Mouse (Mus musculus): ENCODE measurements at regions not wholly inside any gene's neighbourhood (a gene's known extent, or its start where the extent isn't known, plus 50 kb on each side); places are given as distances from the start of the nearest gene placed in this dataset.

DNA sequence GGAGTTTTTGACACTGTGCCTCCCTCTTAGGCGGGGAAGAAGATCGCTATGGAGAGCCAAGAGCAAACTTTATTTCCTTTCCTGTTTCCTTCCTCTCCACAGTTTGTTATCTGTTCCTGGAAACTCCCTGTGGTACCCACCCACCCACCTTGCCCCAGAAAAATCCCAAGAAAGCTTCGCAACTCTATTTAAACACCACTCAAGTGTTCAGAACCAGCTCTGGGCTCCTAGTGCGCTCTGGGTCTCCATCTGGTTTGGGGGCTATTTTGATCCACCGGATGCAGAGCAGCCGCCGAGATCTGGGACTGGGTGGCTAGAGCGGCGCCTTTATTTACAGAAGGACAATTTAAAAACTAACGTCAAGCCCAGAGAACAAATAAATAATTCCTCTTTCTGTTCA, 158.6 kb downstream of the Trim29 start:
- no peak overlapping the region for H3K9ac ChIP-seq
- no peak for ATAC-seq (replicated peaks; ENCODE audit: insufficient number of reproducible peaks, insufficient read depth, low FRiP score, low read depth)
- 69% methylated on average over 10 of the region's 10 CpGs for WGBS

DNA sequence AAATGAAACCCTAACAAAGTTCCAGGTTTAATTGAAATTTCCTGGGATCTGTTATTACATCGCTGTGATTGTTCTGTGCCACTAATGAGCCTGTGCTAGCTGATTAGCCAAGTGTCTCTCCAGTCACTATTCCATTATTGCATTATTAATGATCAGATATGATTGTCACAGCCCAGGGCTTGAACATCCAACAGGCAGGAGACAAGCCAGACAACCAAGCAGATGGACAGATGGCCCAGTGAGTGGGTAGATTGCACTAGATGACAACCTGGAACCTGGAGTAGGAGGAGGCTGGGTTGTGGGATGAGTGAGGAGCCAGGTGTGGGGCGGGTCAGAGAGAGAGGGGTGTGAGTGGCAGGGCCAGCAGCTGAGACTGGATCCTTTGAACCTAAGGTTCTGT, 161.6 kb downstream of the Trim29 start:
- H3K4me3 ChIP-seq, result no peak overlapping the region

More for the DNA sequence above, 158.6 kb downstream of the Trim29 start:
- Histone ChIP-seq H3K27me3 (peaks cover 6% of the 10 kb centered on the region), H3K4me2 (no peak overlapping the region), H3K36me3 (no peaks in the 10 kb centered on the region), H3K9me3 (replicated peaks) (no peaks in the 10 kb centered on the region), H3K4me3 (no peak overlapping the region), H3K27ac (no peak overlapping the region), H3K4me1 (replicated peaks) (no peaks in the 10 kb centered on the region)

DNA sequence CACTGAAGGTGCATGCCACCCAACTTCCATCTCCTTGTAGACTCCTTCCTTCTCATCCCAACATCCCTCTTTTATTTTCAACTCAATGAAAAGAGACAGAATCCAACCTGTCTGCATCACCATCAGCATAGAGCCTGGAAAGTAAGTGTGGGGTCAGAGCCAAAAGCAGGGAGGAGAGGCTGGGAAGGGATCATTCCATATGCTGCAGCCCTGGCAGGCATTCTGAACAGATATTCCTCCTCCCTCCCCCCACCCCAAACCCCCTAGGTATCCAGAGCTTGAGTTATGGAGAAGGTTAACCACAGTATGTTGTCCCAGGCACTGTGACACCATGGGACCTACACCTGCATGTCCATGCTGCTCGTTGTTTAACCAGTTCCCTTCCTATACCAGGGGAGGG, 162.5 kb downstream of the Trim29 start:
- WGBS, result 48% methylated on average over 1 of the region's 1 CpGs
- Histone ChIP-seq H3K9ac (no peak overlapping the region), H3K27me3 (0 out of 2 replicates have a peak, but pooled peaks cover 3% of the 10 kb centered on the region), H3K9me3 (replicated peaks) (no peaks in the 10 kb centered on the region), H3K4me3 (no peak overlapping the region), H3K4me1 (replicated peaks) (no peaks in the 10 kb centered on the region), H3K4me2 (no peak overlapping the region), H3K36me3 (no peaks in the 10 kb centered on the region), H3K27ac (no peak overlapping the region)
- no peak for ATAC-seq (replicated peaks; ENCODE audit: insufficient number of reproducible peaks, insufficient read depth, low FRiP score, low read depth)

More for the DNA sequence above, 161.6 kb downstream of the Trim29 start:
- Histone ChIP-seq H3K9me3 (replicated peaks) (no peaks in the 10 kb centered on the region), H3K4me1 (replicated peaks) (no peaks in the 10 kb centered on the region), H3K27me3 (0 out of 2 replicates have a peak, but pooled peaks cover 3% of the 10 kb centered on the region), H3K27ac (no peak overlapping the region), H3K4me2 (no peak overlapping the region), H3K36me3 (no peaks in the 10 kb centered on the region), H3K9ac (no peak overlapping the region)
- WGBS, result 75% methylated on average over 2 of the region's 2 CpGs
- ATAC-seq (replicated peaks; ENCODE audit: insufficient number of reproducible peaks, insufficient read depth, low FRiP score, low read depth), result no peak

DNA sequence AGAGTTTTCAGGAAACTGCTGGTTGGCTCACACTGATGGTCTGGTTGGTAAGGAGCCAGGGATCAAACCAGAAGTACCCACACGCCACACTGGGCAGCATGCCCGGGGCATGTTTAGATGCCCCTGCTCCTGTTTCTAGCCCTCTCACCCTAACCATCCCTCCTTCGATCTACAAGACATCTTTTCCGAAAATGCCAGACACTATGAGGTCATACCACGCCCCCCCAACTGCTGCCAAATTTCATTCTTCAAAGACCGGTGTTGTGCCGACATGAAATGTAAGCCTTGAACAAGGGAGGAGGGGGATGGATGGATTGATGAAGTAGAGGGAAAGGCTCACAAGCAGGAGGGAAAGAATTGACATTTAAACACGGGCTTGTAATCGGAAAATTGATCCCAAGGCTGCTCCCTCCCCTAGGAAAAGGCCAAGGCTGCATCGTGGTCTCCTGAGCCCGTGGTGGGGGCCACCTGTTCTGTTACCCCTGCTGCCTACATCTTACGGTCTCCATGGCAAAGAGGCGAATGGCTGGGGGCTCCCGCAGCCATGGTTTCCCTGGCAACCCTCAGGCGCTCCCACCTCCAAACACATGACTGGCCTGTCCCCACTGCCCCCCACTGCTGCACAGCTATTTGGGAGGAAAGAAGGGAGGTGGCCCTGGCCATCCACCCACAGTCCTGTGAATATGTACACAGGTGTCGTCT, 163.1 kb downstream of the Trim29 start:
- Histone ChIP-seq H3K36me3 (no peaks in the 10 kb centered on the region), H3K9me3 (replicated peaks) (no peaks in the 10 kb centered on the region), H3K27ac (no peak overlapping the region), H3K4me1 (replicated peaks) (no peaks in the 10 kb centered on the region), H3K4me3 (no peak overlapping the region), H3K4me2 (no peak overlapping the region), H3K27me3 (0 out of 2 replicates have a peak, but pooled peaks cover 3% of the 10 kb centered on the region), H3K9ac (no peak overlapping the region)
- ATAC-seq (replicated peaks; ENCODE audit: insufficient number of reproducible peaks, insufficient read depth, low FRiP score, low read depth), result no peak
- WGBS, result 54% methylated on average over 16 of the region's 16 CpGs

DNA sequence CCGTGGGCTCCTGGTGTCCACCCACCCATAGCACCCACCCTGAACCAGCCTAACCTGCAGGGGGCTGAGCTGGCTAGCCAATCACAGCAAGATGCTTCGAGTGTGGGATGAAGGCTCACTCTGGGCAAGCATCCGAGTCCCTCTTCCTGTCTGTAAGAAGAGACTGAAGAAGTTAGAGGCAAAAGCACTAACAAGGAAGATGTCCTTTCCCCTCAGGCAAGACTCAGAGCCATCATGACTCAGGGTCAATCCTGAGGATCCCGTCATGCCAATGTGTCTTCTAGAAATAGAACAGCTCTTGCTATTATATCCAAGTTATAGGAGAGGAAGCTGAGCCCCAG, 163.6 kb downstream of the Trim29 start:
- ATAC-seq (replicated peaks; ENCODE audit: insufficient number of reproducible peaks, insufficient read depth, low FRiP score, low read depth), result no peak
- H3K27ac ChIP-seq, result no peak overlapping the region
- H3K27me3 ChIP-seq, result 0 out of 2 replicates have a peak, but pooled peaks cover 3% of the 10 kb centered on the region
- H3K9ac ChIP-seq, result no peak overlapping the region
- H3K9me3 ChIP-seq (replicated peaks), result no peaks in the 10 kb centered on the region
- no peak overlapping the region for H3K4me2 ChIP-seq
- no peaks in the 10 kb centered on the region for H3K4me1 ChIP-seq (replicated peaks)
- 59% methylated on average over 4 of the region's 4 CpGs for WGBS
- H3K4me3 ChIP-seq, result no peak overlapping the region
- H3K36me3 ChIP-seq, result no peaks in the 10 kb centered on the region

DNA sequence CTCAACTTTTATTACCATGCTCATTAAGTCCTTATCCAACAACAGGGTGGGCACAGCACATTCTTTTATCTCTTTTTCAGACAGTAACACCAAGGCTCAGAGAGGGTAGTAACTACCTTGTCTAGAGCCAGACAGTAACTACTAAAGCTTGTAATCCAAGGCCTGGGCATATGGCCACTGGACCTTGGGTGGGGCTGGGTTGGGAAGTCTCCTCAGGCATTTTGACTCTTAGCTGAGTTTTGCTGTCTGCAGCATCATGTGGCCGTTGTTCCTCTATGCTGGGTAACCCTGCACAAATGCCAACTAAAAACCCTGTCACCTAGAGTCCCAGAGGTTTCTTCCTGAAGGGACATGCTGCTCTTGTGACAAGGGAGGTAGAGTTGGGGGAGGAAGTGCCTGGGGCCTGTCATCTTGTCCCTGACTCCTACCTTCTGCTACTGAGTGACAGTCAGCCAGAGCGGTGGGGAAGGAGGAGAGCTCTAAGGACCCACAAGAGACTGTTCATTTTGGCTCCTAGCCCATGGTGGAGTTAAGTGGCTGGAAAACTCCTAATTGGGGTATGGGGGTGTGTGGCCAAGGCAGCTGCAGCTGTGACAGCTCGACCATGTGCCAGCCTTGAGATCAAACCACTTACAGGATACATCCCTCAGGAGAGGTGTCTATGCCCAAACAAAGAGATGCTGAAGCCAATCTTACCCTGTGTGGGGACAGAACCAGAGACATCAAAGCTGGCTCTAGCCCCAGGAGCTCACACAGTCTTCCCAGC, 170.4 kb downstream of the Trim29 start:
- no peak for ATAC-seq (replicated peaks; ENCODE audit: insufficient number of reproducible peaks, insufficient read depth, low FRiP score, low read depth)
- Histone ChIP-seq H3K27ac (no peak overlapping the region), H3K9ac (no peak overlapping the region), H3K9me3 (replicated peaks) (no peaks in the 10 kb centered on the region), H3K4me3 (no peak overlapping the region), H3K36me3 (no peaks in the 10 kb centered on the region), H3K4me2 (no peak overlapping the region), H3K4me1 (replicated peaks) (no peaks in the 10 kb centered on the region), H3K27me3 (no peaks in the 10 kb centered on the region)
- 37% methylated on average over 3 of the region's 3 CpGs for WGBS

DNA sequence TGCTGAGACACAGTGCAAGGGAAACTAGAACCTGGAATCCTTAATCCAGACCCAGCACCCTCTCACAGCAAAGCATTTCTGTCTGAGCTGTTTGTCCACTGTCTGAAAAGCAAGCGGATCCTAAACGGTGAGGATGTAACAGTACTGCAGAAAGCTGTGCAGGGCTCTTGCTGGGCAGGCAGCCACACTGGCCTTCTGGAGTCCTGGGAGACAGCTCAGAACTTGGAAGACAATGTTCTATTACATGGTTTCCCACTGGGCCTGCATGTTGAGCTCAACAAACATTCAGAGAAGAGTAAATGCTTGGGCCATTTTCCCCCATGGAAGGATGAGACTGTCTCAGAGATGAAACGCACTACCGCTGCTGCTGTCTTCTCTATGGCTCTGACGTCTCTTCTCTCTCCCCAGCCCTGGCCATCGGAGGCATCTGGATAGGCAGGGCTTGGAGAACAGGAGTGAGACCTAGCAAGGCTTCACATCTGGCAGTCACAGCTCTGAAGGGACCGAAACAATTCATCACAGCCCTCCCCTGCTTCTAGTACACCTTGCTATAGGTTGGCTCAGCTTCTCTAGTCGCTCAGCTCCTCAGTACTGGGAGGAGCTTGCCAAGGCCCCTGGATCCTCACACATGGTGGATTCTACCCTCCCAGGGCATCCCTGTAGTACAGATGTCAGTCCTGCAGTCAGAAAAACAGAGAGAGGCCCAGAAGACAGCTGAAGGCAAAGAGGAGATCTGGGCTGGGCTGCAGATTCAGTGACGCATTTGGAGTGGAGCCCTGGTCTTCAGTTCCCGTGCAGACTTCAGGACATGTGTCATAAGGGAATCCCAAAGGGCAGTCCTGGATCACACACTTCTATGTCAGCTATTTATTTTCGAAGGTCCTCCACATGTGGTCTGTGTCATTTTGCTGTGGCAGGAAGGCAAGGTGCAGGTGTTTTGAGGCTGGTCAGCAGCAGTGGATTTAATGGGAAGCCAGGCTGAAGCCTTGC, 171.7 kb downstream of the Trim29 start:
- WGBS, result 69% methylated on average over 11 of the region's 11 CpGs
- Histone ChIP-seq H3K4me2 (no peak overlapping the region), H3K4me3 (no peak overlapping the region), H3K27ac (no peak overlapping the region), H3K36me3 (no peaks in the 10 kb centered on the region), H3K9me3 (replicated peaks) (no peaks in the 10 kb centered on the region), H3K4me1 (replicated peaks) (no peaks in the 10 kb centered on the region), H3K9ac (no peak overlapping the region), H3K27me3 (no peaks in the 10 kb centered on the region)
- no peak for ATAC-seq (replicated peaks; ENCODE audit: insufficient number of reproducible peaks, insufficient read depth, low FRiP score, low read depth)

DNA sequence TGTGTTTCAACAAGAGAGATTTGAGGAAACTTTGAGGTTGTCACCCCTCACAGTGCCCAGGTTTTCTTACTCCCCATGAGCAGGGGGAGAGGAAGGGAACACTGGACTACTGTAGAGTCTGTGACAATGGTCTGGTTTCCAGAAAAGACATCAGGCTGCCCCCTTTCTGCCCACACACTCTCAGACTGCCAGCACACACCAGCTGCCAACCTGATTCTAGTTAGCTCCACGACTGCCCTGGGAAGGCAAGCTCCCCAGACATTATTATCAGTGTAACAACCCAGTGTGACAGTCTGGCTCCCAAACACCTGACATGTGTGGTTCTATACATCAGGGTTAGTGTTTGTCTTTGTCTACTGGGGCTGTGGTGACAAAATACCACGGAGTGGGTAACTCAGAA, 172.5 kb downstream of the Trim29 start:
- ATAC-seq (replicated peaks; ENCODE audit: insufficient number of reproducible peaks, insufficient read depth, low FRiP score, low read depth), result no peak
- 66% methylated on average over 2 of the region's 2 CpGs for WGBS
- no peaks in the 10 kb centered on the region for H3K9me3 ChIP-seq (replicated peaks)
- H3K4me3 ChIP-seq, result no peak overlapping the region
- no peak overlapping the region for H3K4me2 ChIP-seq
- H3K4me1 ChIP-seq (replicated peaks), result no peaks in the 10 kb centered on the region
- no peak overlapping the region for H3K9ac ChIP-seq
- H3K27ac ChIP-seq, result no peak overlapping the region
- no peaks in the 10 kb centered on the region for H3K36me3 ChIP-seq
- H3K27me3 ChIP-seq, result no peaks in the 10 kb centered on the region

DNA sequence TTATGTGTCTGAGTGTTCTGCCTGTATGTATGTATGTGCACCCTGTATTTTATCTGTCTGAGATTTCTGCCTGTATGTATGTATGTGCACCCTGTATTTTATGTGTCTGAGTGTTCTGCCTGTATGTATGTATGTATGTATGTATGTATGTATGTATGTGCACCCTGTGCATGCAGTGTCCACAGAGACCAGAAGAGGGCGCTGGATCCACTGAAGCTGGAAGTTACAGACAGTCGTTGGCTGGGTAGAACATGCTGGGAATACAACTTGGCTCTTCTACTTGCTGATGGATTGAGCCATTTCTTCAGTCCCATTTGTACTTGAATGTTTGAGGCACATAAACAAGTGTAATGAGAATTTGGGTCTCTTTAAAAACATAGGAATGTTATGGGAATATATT, 173.3 kb downstream of the Trim29 start:
- H3K4me1 ChIP-seq (replicated peaks), result no peaks in the 10 kb centered on the region
- no peaks in the 10 kb centered on the region for H3K27me3 ChIP-seq
- no peak overlapping the region for H3K4me3 ChIP-seq
- no peaks in the 10 kb centered on the region for H3K36me3 ChIP-seq
- no peak overlapping the region for H3K27ac ChIP-seq
- no peak for ATAC-seq (replicated peaks; ENCODE audit: insufficient number of reproducible peaks, insufficient read depth, low FRiP score, low read depth)
- H3K4me2 ChIP-seq, result no peak overlapping the region
- H3K9ac ChIP-seq, result no peak overlapping the region
- H3K9me3 ChIP-seq (replicated peaks), result no peaks in the 10 kb centered on the region
- 83% methylated on average over 2 of the region's 2 CpGs for WGBS

DNA sequence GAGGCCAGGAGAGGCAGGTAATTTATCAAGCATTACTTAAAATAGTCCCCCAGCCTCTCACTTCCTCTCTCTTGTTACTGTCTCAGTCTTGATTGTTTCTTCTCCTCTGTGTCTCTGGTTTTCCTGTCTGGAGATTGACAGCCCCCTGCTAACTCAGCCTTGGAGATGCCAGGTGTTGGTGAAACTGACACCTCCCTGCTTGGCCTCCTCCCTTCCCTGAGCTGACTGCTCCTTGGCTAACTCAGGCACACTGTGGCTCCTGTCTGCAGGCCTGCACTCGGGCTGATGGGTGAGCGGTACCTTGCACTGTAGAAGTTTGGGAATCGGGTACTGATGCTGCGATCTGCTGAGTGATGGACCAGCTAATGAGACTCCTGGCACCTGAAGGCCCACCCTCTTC, 176.1 kb downstream of the Trim29 start:
- H3K4me3 ChIP-seq, result no peak overlapping the region
- WGBS, result 65% methylated on average over 4 of the region's 4 CpGs
- no peak overlapping the region for H3K4me2 ChIP-seq
- no peak overlapping the region for H3K9ac ChIP-seq
- H3K4me1 ChIP-seq (replicated peaks), result no peaks in the 10 kb centered on the region
- no peak for ATAC-seq (replicated peaks; ENCODE audit: insufficient number of reproducible peaks, insufficient read depth, low FRiP score, low read depth)
- no peaks in the 10 kb centered on the region for H3K27me3 ChIP-seq
- no peaks in the 10 kb centered on the region for H3K36me3 ChIP-seq
- H3K9me3 ChIP-seq (replicated peaks), result no peaks in the 10 kb centered on the region
- no peak overlapping the region for H3K27ac ChIP-seq

DNA sequence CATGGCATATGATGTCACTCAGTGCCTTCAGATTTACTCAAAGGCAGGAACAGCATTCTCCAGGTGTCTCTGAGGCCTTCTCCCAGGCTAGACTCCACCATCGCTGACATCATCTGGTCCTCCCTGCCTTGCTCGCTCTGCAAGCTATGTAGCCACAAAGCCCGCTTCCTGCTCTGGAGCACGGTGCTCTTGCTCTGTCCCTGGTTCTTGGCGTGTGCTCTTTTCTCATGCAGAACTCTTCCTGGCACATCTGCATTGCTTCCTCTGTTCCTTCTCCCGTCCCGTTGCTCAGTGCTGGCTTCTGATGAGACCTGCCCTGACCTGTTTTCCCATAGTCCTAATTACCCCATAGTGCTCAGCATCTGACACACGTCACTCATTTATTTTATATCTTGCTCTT, 178.6 kb downstream of the Trim29 start:
- no peak overlapping the region for H3K9ac ChIP-seq
- no peak overlapping the region for H3K27ac ChIP-seq
- no peak overlapping the region for H3K4me2 ChIP-seq
- no peaks in the 10 kb centered on the region for H3K9me3 ChIP-seq (replicated peaks)
- 0 out of 2 replicates have a peak, but pooled peaks cover 2% of the 10 kb centered on the region for H3K4me1 ChIP-seq (replicated peaks)
- no peaks in the 10 kb centered on the region for H3K36me3 ChIP-seq
- ATAC-seq (replicated peaks; ENCODE audit: insufficient number of reproducible peaks, insufficient read depth, low FRiP score, low read depth), result no peak
- no peaks in the 10 kb centered on the region for H3K27me3 ChIP-seq
- no peak overlapping the region for H3K4me3 ChIP-seq
- 61% methylated on average over 8 of the region's 8 CpGs for WGBS
